Mouse (Mus musculus): Measurements from ENCODE around the gene Mrgprf.

- TF ChIP-seq CTCF (IDR thresholded peaks at IDR 0.05; ENCODE audit: low read depth): no peak
- no peak for TF ChIP-seq EP300 (optimal IDR thresholded peaks at IDR 0.05)
Measured at GRCm38 (mm10) chr7:145284293-145284692, 16.3 kb upstream of the Mrgprf start.
